Mouse (Mus musculus): ENCODE data around the gene Map2k6. TPM values are rescaled to one million over a fixed set of nuclear protein-coding genes. Genes with fewer than 3 reads are reported as not detected.

Gene Map2k6
- total and polyA plus RNA-seq, 3 experiments = 1.9 to 3.2 TPM; not detected in 1

DNA sequence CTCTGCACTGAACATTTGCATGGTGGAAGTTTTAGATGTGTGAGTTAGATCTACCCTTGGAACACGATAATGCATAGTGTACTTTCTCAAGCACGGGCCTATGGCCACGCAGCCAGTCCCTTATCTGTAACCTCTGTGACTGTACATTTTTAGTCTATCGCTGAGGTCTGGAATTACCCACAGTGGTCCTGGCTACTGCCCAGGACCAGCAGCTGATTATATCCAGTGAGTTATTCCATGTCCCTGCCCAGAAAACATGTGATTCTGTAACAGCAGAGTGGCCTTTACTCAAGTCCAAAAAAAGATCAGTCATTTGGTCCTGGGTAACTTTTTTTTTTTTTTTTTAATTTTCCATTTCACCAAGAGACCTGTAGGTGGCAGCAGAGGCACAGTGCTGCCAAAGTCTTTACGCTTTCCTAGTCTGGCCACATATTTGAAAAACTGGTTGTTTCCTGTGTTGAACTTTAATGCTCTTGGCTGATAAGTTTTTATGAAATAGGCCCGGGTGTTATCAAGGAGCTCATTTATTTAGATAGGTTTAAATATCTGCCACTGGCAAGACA is 99.8 kb downstream of the Map2k6 start (continued):
- peak; percentile 75; the same call in 1 of the 2 replicates for TF ChIP-seq ZKSCAN1 (IDR thresholded peaks at IDR 0.05; ENCODE audit: low read depth, low read length)
- no peak for TF ChIP-seq E2F4 (IDR thresholded peaks at IDR 0.05; ENCODE audit: borderline replicate concordance, low read depth, low read length)
- no peak for TF ChIP-seq ZMIZ1 (IDR thresholded peaks at IDR 0.05; ENCODE audit: low read depth, low read length)
- TF ChIP-seq CHD1 (IDR thresholded peaks at IDR 0.05; ENCODE audit: low read depth, low read length) = no peak
- no peak for TF ChIP-seq ELF1 (IDR thresholded peaks at IDR 0.05; ENCODE audit: low read depth, low read length)
- TF ChIP-seq EP300 (IDR thresholded peaks at IDR 0.05; ENCODE audit: low read depth in 1 of 2, low read length in 2 of 2) = peak; percentile 57 to 72
- no peak for TF ChIP-seq POLR2AphosphoS5 (IDR thresholded peaks at IDR 0.05; ENCODE audit: borderline replicate concordance, low read depth, low read length)
- TF ChIP-seq POLR2A (IDR thresholded peaks at IDR 0.05; ENCODE audit: control insufficient read depth in 1 of 2, insufficient read depth in 1 of 2, low read depth in 1 of 2, low read length in 2 of 2, poor library complexity in 1 of 2) = no peak
- no peak for TF ChIP-seq MAZ (IDR thresholded peaks at IDR 0.05; ENCODE audit: low read depth, low read length)
- 0 out of 2 replicates have a peak, but pooled peaks have one; percentile 30 for TF ChIP-seq TBP (IDR thresholded peaks at IDR 0.05; ENCODE audit: low read depth, low read length)
- TF ChIP-seq KAT2A (conservative IDR thresholded peaks at IDR 0.05; ENCODE audit: low read depth, low read length) = no peak
- 0 out of 2 replicates have a peak, but pooled peaks have one; percentile 27 for TF ChIP-seq MAFK (IDR thresholded peaks at IDR 0.05; ENCODE audit: borderline replicate concordance, low read depth, low read length)
- no peak for TF ChIP-seq CHD2 (IDR thresholded peaks at IDR 0.05; ENCODE audit: low read length)
- TF ChIP-seq GABPA (IDR thresholded peaks at IDR 0.05; ENCODE audit: low read depth, low read length) = no peak
- no peak for TF ChIP-seq MAX (IDR thresholded peaks at IDR 0.05; ENCODE audit: low read length)
- no peak for TF ChIP-seq POLR2AphosphoS2 (IDR thresholded peaks at IDR 0.05; ENCODE audit: low read length)
- TF ChIP-seq USF2 (IDR thresholded peaks at IDR 0.05; ENCODE audit: borderline replicate concordance in 1 of 2, insufficient read depth in 1 of 2, low read depth in 1 of 2, low read length in 2 of 2) = no peak
- peak; percentile 92 for TF ChIP-seq RAD21 (IDR thresholded peaks at IDR 0.05; ENCODE audit: low read depth, low read length)
- TF ChIP-seq TCF12 (IDR thresholded peaks at IDR 0.05; ENCODE audit: low read depth, low read length) = peak; percentile 74

DNA sequence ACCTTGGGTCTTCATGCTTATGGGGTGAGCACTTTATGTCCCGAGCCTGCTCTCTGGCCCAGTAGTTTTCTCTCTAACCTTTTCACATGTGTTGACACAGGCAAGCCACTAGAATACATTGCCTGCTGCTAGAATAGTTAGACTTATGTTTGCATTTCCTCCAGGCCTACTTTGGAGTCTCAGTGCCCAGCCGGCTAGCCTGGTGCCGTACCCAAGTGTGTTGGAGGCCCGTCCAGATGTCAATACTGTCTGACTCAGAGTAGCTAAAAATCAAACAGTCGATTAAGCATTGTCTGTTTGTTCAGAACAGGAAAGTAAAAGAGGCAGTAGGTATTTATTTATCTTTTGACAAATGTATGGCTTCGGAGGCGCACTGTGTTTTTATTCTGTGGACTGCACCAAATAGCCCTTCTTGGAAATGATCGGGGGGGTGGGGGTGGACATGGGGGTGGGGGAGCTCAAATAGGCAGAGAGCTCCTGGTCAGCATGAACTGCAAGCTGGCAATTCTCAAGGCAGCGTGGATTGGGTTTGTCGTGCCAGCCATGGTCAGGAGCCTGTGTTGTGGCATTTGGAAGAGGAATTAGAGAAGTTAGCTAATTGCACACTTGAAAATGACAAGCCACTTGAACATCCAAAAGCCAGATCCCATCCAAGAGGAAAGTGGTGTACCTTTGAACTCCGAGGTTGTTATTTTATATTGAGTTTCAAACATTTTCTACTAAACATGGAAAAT is 104.2 kb downstream of the Map2k6 start:
- no peak for DNase-seq (ENCODE audit: low read depth, low spot score)
- TF ChIP-seq CHD1 (IDR thresholded peaks at IDR 0.05; ENCODE audit: low read depth, low read length) = no peak
- TF ChIP-seq USF2 (IDR thresholded peaks at IDR 0.05; ENCODE audit: borderline replicate concordance in 1 of 2, insufficient read depth in 1 of 2, low read depth in 1 of 2, low read length in 2 of 2) = no peak
- TF ChIP-seq TBP (IDR thresholded peaks at IDR 0.05; ENCODE audit: low read depth, low read length) = no peak
- no peak for TF ChIP-seq SMC3 (IDR thresholded peaks at IDR 0.05; ENCODE audit: low read depth, low read length)
- H3K4me3 ChIP-seq (ENCODE audit: control insufficient read depth in 1 of 2, insufficient read depth in 1 of 2, low read depth in 2 of 2, low read length in 2 of 2) = no peak overlapping the region
- H3K27me3 ChIP-seq (ENCODE audit: control insufficient read depth in 1 of 2, insufficient read depth in 2 of 2, low read length in 2 of 2) = no peaks in the 10 kb centered on the region
- no peaks in the 10 kb centered on the region for H3K9me3 ChIP-seq (replicated peaks; ENCODE audit: insufficient read depth, low read length)
- H3K36me3 ChIP-seq (ENCODE audit: control insufficient read depth in 1 of 2, insufficient read depth in 2 of 2, low read length in 2 of 2) = peaks cover 0 to 9% of the 10 kb centered on the region in 2 experiments; a peak in 2 of 4 replicates
- no peak overlapping the region for H3K9ac ChIP-seq (ENCODE audit: control insufficient read depth, low read depth, low read length, poor library complexity, severe bottlenecking)
- H3K79me2 ChIP-seq (ENCODE audit: control insufficient read depth, insufficient read depth, low read length, poor library complexity) = no peaks in the 10 kb centered on the region
- peaks cover 2 to 10% of the 10 kb centered on the region in 2 experiments; a peak in 3 of 4 replicates for H3K4me1 ChIP-seq (ENCODE audit: control insufficient read depth in 1 of 2, insufficient read depth in 2 of 2, low read length in 2 of 2)
- no peak overlapping the region for H3K27ac ChIP-seq (ENCODE audit: control insufficient read depth, low read depth, low read length)

Measured in MEL (cell line).